Mouse (Mus musculus) forebrain, embryonic 10.5 days (tissue): Measurements from ENCODE around the gene Dlx3. TPM values are rescaled to one million over a fixed set of nuclear protein-coding genes. Genes with fewer than 3 reads are reported as not detected.

Source experiments
- DNase-seq: peaks from one replicate; pipeline ENCODE4 v3.0.0-alpha.2; 2017; ENCODE audit warnings: low spot score; ENCODE audit errors: extremely low spot score
- H3K27ac ChIP-seq: fragments of 300-500 bp; sonication (generic); 2 replicates; pipeline ENCODE4 v1.5.1; 2016; ENCODE audit warnings: mild to moderate bottlenecking
- H3K27me3 ChIP-seq: fragments of 300-500 bp; sonication (generic); 2 replicates; pipeline ENCODE4 v1.6.1; 2016; ENCODE audit warnings: mild to moderate bottlenecking; ENCODE audit not compliant: poor library complexity, severe bottlenecking
- H3K36me3 ChIP-seq: fragments of 300-500 bp; sonication (generic); replicated peaks from 2 replicates; pipeline ENCODE4 v1.6.1; 2016; ENCODE audit warnings: mild to moderate bottlenecking, moderate library complexity
- H3K4me1 ChIP-seq: fragments of 300-500 bp; sonication (generic); 2 replicates; pipeline ENCODE4 v1.6.1; 2016
- H3K4me3 ChIP-seq: fragments of 300-500 bp; sonication (generic); 2 replicates; pipeline ENCODE4 v1.5.1; 2016; ENCODE audit warnings: mild to moderate bottlenecking, moderate library complexity
- H3K9me3 ChIP-seq: fragments of 300-500 bp; sonication (generic); 2 replicates; pipeline ENCODE4 v1.6.1; 2016; ENCODE audit warnings: mild to moderate bottlenecking, moderate library complexity
- WGBS: fragments of 180-500 bp; shearing (Covaris S2); methylation state at CpG from one replicate; pipeline ENCODE4 v1.1.7; 2016; 5-methylcytosine and 5-hydroxymethylcytosine counted together
- polyA plus RNA-seq: library from polyadenylated mRNA; unstranded; fragments of >200 nt; fragmentation: Nextera tagmentation; extraction: Ambion mirVana; gene quantifications from 2 replicates; pipeline ENCODE4 v1.2.1, GENCODE M21; 2016

Gene Dlx3
- polyA plus RNA-seq, 1 experiment from 2014 or later = 3.5 TPM

- Histone ChIP-seq H3K27me3 (peaks cover 68% of the 10 kb centered on the region), H3K4me1 (peaks cover 9% of the 10 kb centered on the region), H3K36me3 (no peaks in the 10 kb centered on the region), H3K9me3 (no peaks in the 10 kb centered on the region), H3K4me3 (no peak overlapping the region), H3K27ac (no peak overlapping the region)
- DNase-seq = no peak
- 90% methylated on average over 2 of the region's 2 CpGs for WGBS
Measured at GRCm38 (mm10) chr11:95155511-95155910, 35.6 kb downstream of the Dlx3 start.

GRCm38 (mm10) chr11:95157356-95157755 is 37.4 kb downstream of the Dlx3 start:
- Histone ChIP-seq H3K4me3 (no peak overlapping the region), H3K4me1 (0 out of 2 replicates have a peak, but pooled peaks cover 3% of the 10 kb centered on the region), H3K9me3 (no peaks in the 10 kb centered on the region), H3K27ac (no peak overlapping the region), H3K36me3 (no peaks in the 10 kb centered on the region), H3K27me3 (peaks cover 50% of the 10 kb centered on the region)
- no peak for DNase-seq
- 65% methylated on average over 5 of the region's 5 CpGs for WGBS

GRCm38 (mm10) chr11:95157872-95158271 is 38.0 kb downstream of the Dlx3 start:
- no peak for DNase-seq
- WGBS = 75% methylated on average over 5 of the region's 5 CpGs
- Histone ChIP-seq H3K4me3 (no peak overlapping the region), H3K4me1 (0 out of 2 replicates have a peak, but pooled peaks cover 3% of the 10 kb centered on the region), H3K27ac (no peak overlapping the region), H3K9me3 (no peaks in the 10 kb centered on the region), H3K27me3 (peaks cover 45% of the 10 kb centered on the region), H3K36me3 (no peaks in the 10 kb centered on the region)

- no peak overlapping the region for H3K27ac ChIP-seq
- H3K27me3 ChIP-seq = peaks cover 26% of the 10 kb centered on the region
- no peak for DNase-seq
- WGBS = 91% methylated on average over 8 of the region's 8 CpGs
- 0 out of 2 replicates have a peak, but pooled peaks cover 3% of the 10 kb centered on the region for H3K4me1 ChIP-seq
- no peaks in the 10 kb centered on the region for H3K9me3 ChIP-seq
- no peaks in the 10 kb centered on the region for H3K36me3 ChIP-seq
- H3K4me3 ChIP-seq = no peak overlapping the region
Measured at GRCm38 (mm10) chr11:95159763-95160371, 39.9 kb downstream of the Dlx3 start.

- Histone ChIP-seq H3K9me3 (no peaks in the 10 kb centered on the region), H3K27ac (no peak overlapping the region), H3K36me3 (no peaks in the 10 kb centered on the region), H3K4me3 (no peak overlapping the region), H3K4me1 (peaks cover 4% of the 10 kb centered on the region; the same call in 1 of the 2 replicates), H3K27me3 (peaks cover 19% of the 10 kb centered on the region; the same call in 1 of the 2 replicates)
- no peak for DNase-seq
- 43% methylated on average over 7 of the region's 7 CpGs for WGBS
Measured at GRCm38 (mm10) chr11:95160693-95161092, 40.8 kb downstream of the Dlx3 start.

- Histone ChIP-seq H3K4me1 (peaks cover 8% of the 10 kb centered on the region; the same call in 1 of the 2 replicates), H3K27ac (no peak overlapping the region), H3K4me3 (no peak overlapping the region), H3K9me3 (no peaks in the 10 kb centered on the region), H3K27me3 (peaks cover 12% of the 10 kb centered on the region; the same call in 1 of the 2 replicates), H3K36me3 (no peaks in the 10 kb centered on the region)
- DNase-seq = no peak
- WGBS = 80% methylated on average over 4 of the region's 4 CpGs
Measured at GRCm38 (mm10) chr11:95161708-95162107, 41.8 kb downstream of the Dlx3 start.

- Histone ChIP-seq H3K9me3 (no peaks in the 10 kb centered on the region), H3K27ac (no peak overlapping the region), H3K4me3 (no peak overlapping the region), H3K36me3 (no peaks in the 10 kb centered on the region), H3K27me3 (no peaks in the 10 kb centered on the region; the same call in 1 of the 2 replicates), H3K4me1 (peaks cover 14% of the 10 kb centered on the region; the same call in 1 of the 2 replicates)
- WGBS = 84% methylated on average over 5 of the region's 5 CpGs
- DNase-seq = no peak
Measured at GRCm38 (mm10) chr11:95165857-95166256, 45.9 kb downstream of the Dlx3 start.

Other genes starting within 250 kb of the Dlx3 start
- 62.2 and 65.3 TPM in 2 replicates for gene Col1a1, start 183.9 kb upstream of the Dlx3 start, polyA plus RNA-seq
- not detected in 2 replicates for gene Hils1, start 152.5 kb upstream of the Dlx3 start, polyA plus RNA-seq
- not detected in 2 replicates for gene Sgca, start 143.8 kb upstream of the Dlx3 start, polyA plus RNA-seq
- 8.7 and 10.7 TPM in 2 replicates for gene Ppp1r9b, start 129.1 kb upstream of the Dlx3 start, polyA plus RNA-seq
- 35.8 and 36.7 TPM in 2 replicates for gene Samd14, start 110.2 kb upstream of the Dlx3 start, polyA plus RNA-seq
- 12.1 and 12.5 TPM in 2 replicates for gene Pdk2, start 78.8 kb upstream of the Dlx3 start, polyA plus RNA-seq
- gene Itga3, start 43.3 kb upstream of the Dlx3 start, polyA plus RNA-seq = 5.5 and 6.5 TPM in 2 replicates
- gene Dlx4, start 26.1 kb downstream of the Dlx3 start, polyA plus RNA-seq = 0.21 and 0.26 TPM in 2 replicates
- gene Tac4, start 141.4 kb downstream of the Dlx3 start, polyA plus RNA-seq = not detected in 2 replicates
- 93.2 and 93.7 TPM in 2 replicates for gene Kat7, start 190.1 kb downstream of the Dlx3 start, polyA plus RNA-seq
- gene Fam117a, start 216.9 kb downstream of the Dlx3 start, polyA plus RNA-seq = 7.4 and 7.7 TPM in 2 replicates